Mouse (Mus musculus) ovary, postnatal 10 days (tissue): ENCODE results near the gene Intu.
A peak's percentile ranks its signal among the peaks of the same experiment; 100 is the strongest.

ENCODE experiments used
- DNase-seq: peaks from one replicate; pipeline ENCODE4 v3.0.0; 2022; ENCODE audit warnings: low spot score

Intu gene

GRCm38 (mm10) chr3:40685855-40686515 is 154.9 kb downstream of the Intu start:
- DNase-seq: no peak

- DNase-seq: no peak
These were observed 155.8 kb downstream of the Intu start for GRCm38 (mm10) chr3:40686836-40687235.

- DNase-seq: no peak
These were observed 156.5 kb downstream of the Intu start for GRCm38 (mm10) chr3:40687588-40687987.

- no peak for DNase-seq
These were observed 160.5 kb downstream of the Intu start for GRCm38 (mm10) chr3:40691566-40691965.

GRCm38 (mm10) chr3:40693435-40693834 is 162.3 kb downstream of the Intu start:
- no peak for DNase-seq

GRCm38 (mm10) chr3:40693960-40694359 is 162.9 kb downstream of the Intu start:
- DNase-seq: no peak

GRCm38 (mm10) chr3:40694438-40694837 is 163.4 kb downstream of the Intu start:
- no peak for DNase-seq

GRCm38 (mm10) chr3:40695162-40695561 is 164.1 kb downstream of the Intu start:
- no peak for DNase-seq

- no peak for DNase-seq
These were observed 167.7 kb downstream of the Intu start for GRCm38 (mm10) chr3:40698834-40699233.

GRCm38 (mm10) chr3:40704816-40705430 is 173.8 kb downstream of the Intu start:
- no peak for DNase-seq

- DNase-seq: no peak
These were observed 177.6 kb downstream of the Intu start, which contains the start of gene Slc25a31 for GRCm38 (mm10) chr3:40708655-40709054. Gene Slc25a31 (plus strand): TSS chr3:40708855.

- DNase-seq: no peak
These were observed 185.0 kb downstream of the Intu start for GRCm38 (mm10) chr3:40716056-40716455.

- DNase-seq: no peak
These were observed 187.9 kb downstream of the Intu start for GRCm38 (mm10) chr3:40719022-40719421.

GRCm38 (mm10) chr3:40738381-40738912 is 207.4 kb downstream of the Intu start:
- no peak for DNase-seq

GRCm38 (mm10) chr3:40744024-40744835 is 213.1 kb downstream of the Intu start, which contains the start of gene Hspa4l:
Gene Hspa4l (plus strand): TSS chr3:40744495.
- DNase-seq: no peak

GRCm38 (mm10) chr3:40744836-40745660 is 214.0 kb downstream of the Intu start:
- DNase-seq: peak; percentile 84

GRCm38 (mm10) chr3:40745661-40746547 is 214.8 kb downstream of the Intu start:
- DNase-seq: no peak
